Mouse (Mus musculus) cerebral cortex, adult 2 months (tissue): ENCODE measurements around the gene C4b.

Experiments
- WGBS: fragments of 180-500 bp; shearing (Covaris S2); methylation state at CpG from one replicate; pipeline ENCODE4 v1.1.7; 2018; 5-methylcytosine and 5-hydroxymethylcytosine counted together

C4b gene

GRCm38 (mm10) chr17:34700671-34701071, 43.0 kb downstream of the C4b start:
- WGBS, result 50% methylated on average over 2 of the region's 2 CpGs

GRCm38 (mm10) chr17:34699575-34700408, 43.9 kb downstream of the C4b start:
- 20% methylated on average over 14 of the region's 14 CpGs for WGBS

- 59% methylated on average over 7 of the region's 7 CpGs for WGBS
Observed at GRCm38 (mm10) chr17:34692906-34693305, 50.8 kb downstream of the C4b start.

GRCm38 (mm10) chr17:34690458-34690857, 53.2 kb downstream of the C4b start:
- WGBS, result 80% methylated on average over 4 of the region's 4 CpGs

GRCm38 (mm10) chr17:34688889-34689288, 54.8 kb downstream of the C4b start:
- WGBS, result 90% methylated on average over 7 of the region's 7 CpGs

- whole genome bisulfite sequencing, result 78% methylated on average over 28 of the region's 28 CpGs
Observed at GRCm38 (mm10) chr17:34685120-34686110, 58.3 kb downstream of the C4b start.

GRCm38 (mm10) chr17:34684253-34684893, 59.3 kb downstream of the C4b start:
- 52% methylated on average over 9 of the region's 9 CpGs for WGBS

GRCm38 (mm10) chr17:34683686-34684220, 59.9 kb downstream of the C4b start:
- WGBS, result 49% methylated on average over 10 of the region's 10 CpGs

GRCm38 (mm10) chr17:34683179-34683578, 60.5 kb downstream of the C4b start:
- 80% methylated on average over 8 of the region's 8 CpGs for WGBS

- WGBS, result 80% methylated on average over 11 of the region's 11 CpGs
Observed at GRCm38 (mm10) chr17:34681881-34682536, 61.7 kb downstream of the C4b start.

GRCm38 (mm10) chr17:34681132-34681571, 62.5 kb downstream of the C4b start:
- WGBS, result 69% methylated on average over 17 of the region's 17 CpGs

- WGBS, result 73% methylated on average over 4 of the region's 4 CpGs
Observed at GRCm38 (mm10) chr17:34680621-34681020, 63.1 kb downstream of the C4b start.

- WGBS, result 90% methylated on average over 26 of the region's 26 CpGs
Observed at GRCm38 (mm10) chr17:34680191-34680590, 63.5 kb downstream of the C4b start.
